Mouse (Mus musculus) CH12.LX (cell line): ENCODE measurements around the gene Lpcat3. TPM values are rescaled to one million over a fixed set of nuclear protein-coding genes. Genes with fewer than 3 reads are reported as not detected.
A peak's percentile ranks its signal among the peaks of the same experiment; 100 is the strongest.
"Not testable (repeated sequence)": the region's sequence is repeated elsewhere in the genome, so short reads cannot be mapped to it uniquely, and the experiment has no call there.

Experiments
- DNase-seq: peaks from one replicate; pipeline ENCODE4 v3.0.0-alpha.2; 2013; ENCODE audit errors: extremely low read depth
- H3K27ac ChIP-seq: 2 replicates; pipeline ENCODE4 v1.5.1; 2012; ENCODE audit warnings: low read depth, mild to moderate bottlenecking, control low read depth, moderate library complexity; ENCODE audit not compliant: insufficient read depth
- H3K27me3 ChIP-seq: replicated peaks from 2 replicates; pipeline ENCODE3; 2012; ENCODE audit warnings: inconsistent platforms
- H3K36me3 ChIP-seq, 2 experiments: replicated peaks in 1 of 2; 2 replicates each; pipeline versions ENCODE3 to v1.6.1; 2012; ENCODE audit warnings: inconsistent platforms in 1 of 2, low read length in 1 of 2, mild to moderate bottlenecking in 1 of 2, mixed read lengths in 1 of 2, moderate library complexity in 1 of 2; ENCODE audit not compliant: control insufficient read depth in 1 of 2, insufficient read depth in 1 of 2
- H3K4me1 ChIP-seq, 2 experiments: 2 replicates each; pipeline ENCODE4 v1.6.1; 2012; ENCODE audit warnings: inconsistent platforms in 1 of 2, moderate library complexity in 1 of 2; ENCODE audit not compliant: insufficient read depth in 2 of 2, control insufficient read depth in 1 of 2
- H3K4me2 ChIP-seq: 2 replicates; pipeline ENCODE4 v1.6.1; 2012; ENCODE audit warnings: low read depth, mild to moderate bottlenecking, control low read depth; ENCODE audit not compliant: poor library complexity, insufficient read depth, severe bottlenecking
- H3K4me3 ChIP-seq, 3 experiments: fragments of 150-350 bp in 1 of 3; sonication (generic) in 1 of 3; replicated peaks in 1 of 3; 2 replicates each; pipeline versions ENCODE3 to v1.5.1; 2011 to 2012; ENCODE audit warnings: low read depth in 2 of 3, low read length in 2 of 3, mild to moderate bottlenecking in 2 of 3, moderate library complexity in 2 of 3, control low read depth in 1 of 3, improper control_type of control experiment in 1 of 3, inconsistent platforms in 1 of 3, mixed read lengths in 1 of 3; ENCODE audit not compliant: poor library complexity in 1 of 3
- H3K79me2 ChIP-seq: replicated peaks from 2 replicates; pipeline ENCODE4 v1.6.1; 2012; ENCODE audit warnings: mild to moderate bottlenecking, moderate library complexity; ENCODE audit not compliant: control insufficient read depth, poor library complexity, insufficient read depth, severe bottlenecking; ENCODE audit errors: extremely low read depth
- H3K9ac ChIP-seq: 2 replicates; pipeline ENCODE4 v1.6.1; 2012; ENCODE audit warnings: low read depth, mild to moderate bottlenecking, control low read depth, moderate library complexity; ENCODE audit not compliant: insufficient read depth
- H3K9me3 ChIP-seq: replicated peaks from 2 replicates; pipeline ENCODE3; 2012; ENCODE audit warnings: low read length, inconsistent platforms, mixed read lengths
- CTCF ChIP-seq, 2 experiments: IDR thresholded peaks in 1 of 2; conservative IDR thresholded peaks in 1 of 2; 2 replicates each; pipeline ENCODE4 v1.5.1; 2011 to 2012; ENCODE audit warnings: low read depth in 2 of 2, low read length in 2 of 2, improper control_type of control experiment in 1 of 2, inconsistent platforms in 1 of 2, mild to moderate bottlenecking in 1 of 2, moderate library complexity in 1 of 2
- E2F4 ChIP-seq: IDR thresholded peaks from 2 replicates; pipeline ENCODE4 v1.6.1; 2011; ENCODE audit warnings: low read depth, low read length, improper control_type of control experiment; ENCODE audit not compliant: insufficient replicate concordance
- ELF1 ChIP-seq: IDR thresholded peaks from 2 replicates; pipeline ENCODE4 v1.6.1; 2014; ENCODE audit warnings: low read depth, mild to moderate bottlenecking, inconsistent platforms, low read length, improper control_type of control experiment
- EP300 ChIP-seq: IDR thresholded peaks from 2 replicates; pipeline ENCODE4 v1.6.1; 2011; ENCODE audit warnings: low read length, improper control_type of control experiment
- GABPA ChIP-seq: IDR thresholded peaks from 2 replicates; pipeline ENCODE4 v1.6.1; 2012; ENCODE audit warnings: low read depth, low read length, improper control_type of control experiment, inconsistent platforms; ENCODE audit not compliant: insufficient replicate concordance
- IRF4 ChIP-seq: IDR thresholded peaks from 2 replicates; pipeline ENCODE4 v1.6.1; 2014; ENCODE audit warnings: low read depth, mild to moderate bottlenecking, inconsistent platforms, low read length, improper control_type of control experiment
- KAT2A ChIP-seq: IDR thresholded peaks from 2 replicates; pipeline ENCODE4 v1.6.1; 2012; ENCODE audit warnings: low read length, improper control_type of control experiment, inconsistent platforms; ENCODE audit not compliant: insufficient replicate concordance
- MAFK ChIP-seq: IDR thresholded peaks from 2 replicates; pipeline ENCODE4 v1.6.1; 2011; ENCODE audit warnings: low read length, improper control_type of control experiment; ENCODE audit not compliant: insufficient replicate concordance
- MAX ChIP-seq: IDR thresholded peaks from 2 replicates; pipeline ENCODE4 v1.6.1; 2011; ENCODE audit warnings: low read length, improper control_type of control experiment
- MEF2A ChIP-seq: IDR thresholded peaks from 2 replicates; pipeline ENCODE4 v1.6.1; 2014; ENCODE audit warnings: low read depth, mild to moderate bottlenecking, inconsistent platforms, low read length, improper control_type of control experiment, borderline replicate concordance
- MXI1 ChIP-seq: IDR thresholded peaks from 2 replicates; pipeline ENCODE4 v1.6.1; 2011; ENCODE audit warnings: mild to moderate bottlenecking, low read depth, low read length, improper control_type of control experiment
- MYC ChIP-seq: IDR thresholded peaks from 2 replicates; pipeline ENCODE4 v1.6.1; 2011; ENCODE audit warnings: low read depth, mild to moderate bottlenecking, improper control_type of control experiment, low read length
- NRF1 ChIP-seq: IDR thresholded peaks from 2 replicates; pipeline ENCODE4 v1.6.1; 2014; ENCODE audit warnings: low read depth, mild to moderate bottlenecking, inconsistent platforms, low read length, improper control_type of control experiment, moderate library complexity
- PAX5 ChIP-seq: IDR thresholded peaks from 2 replicates; pipeline ENCODE4 v1.6.1; 2012; ENCODE audit warnings: low read length, inconsistent platforms, mixed read lengths
- POLR2AphosphoS2 ChIP-seq: IDR thresholded peaks from 2 replicates; pipeline ENCODE4 v1.6.1; 2011; ENCODE audit warnings: low read depth, low read length, improper control_type of control experiment
- RAD21 ChIP-seq: IDR thresholded peaks from 2 replicates; pipeline ENCODE4 v1.6.1; 2011; ENCODE audit warnings: low read depth, mild to moderate bottlenecking, low read length, improper control_type of control experiment, moderate library complexity
- SMC3 ChIP-seq: IDR thresholded peaks from 2 replicates; pipeline ENCODE4 v1.6.1; 2011; ENCODE audit warnings: low read depth, low read length, improper control_type of control experiment
- TBP ChIP-seq: conservative IDR thresholded peaks from 2 replicates; pipeline ENCODE4 v1.6.1; 2011; ENCODE audit warnings: low read depth, low read length, improper control_type of control experiment
- TCF12 ChIP-seq: IDR thresholded peaks from 2 replicates; pipeline ENCODE4 v1.6.1; 2014; ENCODE audit warnings: low read depth, mild to moderate bottlenecking, inconsistent platforms, low read length, improper control_type of control experiment
- USF2 ChIP-seq: conservative IDR thresholded peaks from 2 replicates; pipeline ENCODE4 v1.6.1; 2011; ENCODE audit warnings: low read depth, low read length, improper control_type of control experiment
- ZKSCAN1 ChIP-seq: IDR thresholded peaks from 2 replicates; pipeline ENCODE4 v1.6.1; 2012; ENCODE audit warnings: low read depth, inconsistent platforms, low read length, improper control_type of control experiment, borderline replicate concordance
- ZMIZ1 ChIP-seq: IDR thresholded peaks from 2 replicates; pipeline ENCODE4 v1.6.1; 2012; ENCODE audit warnings: low read depth, mild to moderate bottlenecking, inconsistent platforms, low read length, improper control_type of control experiment
- dilution Hi-C: fragments of 300-500 bp; cut with MboI; formaldehyde crosslinking; loops from 2 replicates; pipeline ENCODE4 v1.14.3; 2020; ENCODE audit warnings: low sequenced_read_pairs; ENCODE audit not compliant: extremely low pct_unique_long_range_greater_than_20kb, extremely low pct_ligation_motif_present
- in situ Hi-C: fragments of 300-500 bp; cut with MboI; formaldehyde crosslinking; loops from 3 replicates; pipeline ENCODE4 v1.14.3; 2019; ENCODE audit warnings: low sequenced_read_pairs, low pct_ligation_motif_present, low pct_unique_long_range_greater_than_20kb, mixed read lengths
- polyA plus RNA-seq: library from polyadenylated mRNA; unstranded; fragments of >175 nt; gene quantifications from 2 replicates; pipeline ENCODE4 v1.2.1, GENCODE M21; 2012; ENCODE audit warnings: low read depth; ENCODE audit not compliant: insufficient read length
- total RNA-seq, 2 experiments: library from RNA; depleted of rRNA; stranded (reverse); fragments of 300-350 nt in 1 of 2; fragments of >200 nt in 1 of 2; gene quantifications; 2 replicates each; pipeline ENCODE4 v1.2.3; 2012 to 2014

Lpcat3 gene
- total and polyA plus RNA-seq, 3 experiments = 52.9 to 113 (median 77.0) TPM

- no peak for DNase-seq
- Histone ChIP-seq H3K27me3 (no peaks in the 10 kb centered on the region), H3K4me3 (no peak overlapping the region), H3K4me1 (peaks cover 16 to 68% of the 10 kb centered on the region in 2 experiments), H3K36me3 (peaks cover 0 to 40% of the 10 kb centered on the region in 2 experiments), H3K79me2 (peaks cover 8% of the 10 kb centered on the region), H3K4me2 (no peak overlapping the region)
- dilution Hi-C loops = no loop called here
- no peak for TF ChIP-seq E2F4
- TF ChIP-seq USF2 = no peak
- no peak for TF ChIP-seq GABPA
- no peak for TF ChIP-seq ELF1
- no peak for TF ChIP-seq MYC
- TF ChIP-seq MXI1 = no peak
- no peak for TF ChIP-seq SMC3
- no peak for TF ChIP-seq PAX5
- no peak for TF ChIP-seq EP300
- TF ChIP-seq MEF2A = no peak
- TF ChIP-seq TBP = no peak
- TF ChIP-seq ZMIZ1 = no peak
- TF ChIP-seq MAFK = no peak
- no peak for TF ChIP-seq IRF4
- TF ChIP-seq NRF1 = no peak
- no peak for TF ChIP-seq TCF12
- no peak for TF ChIP-seq MAX
- TF ChIP-seq KAT2A = no peak
- no peak for TF ChIP-seq POLR2AphosphoS2
- TF ChIP-seq ZKSCAN1 = no peak
- TF ChIP-seq, all 38 proteins: peak for 0
- Histone ChIP-seq H3K9ac (no peak overlapping the region), H3K9me3 (no peaks in the 10 kb centered on the region), H3K27ac (no peak overlapping the region)
- in situ Hi-C loops = no loop called here
Observed at GRCm38 (mm10) chr6:124685606-124686386, 23.0 kb downstream of the Lpcat3 start.

- H3K27ac ChIP-seq, in situ Hi-C loops, H3K9me3 ChIP-seq, dilution Hi-C loops, H3K27me3 ChIP-seq, DNase-seq, H3K4me2 ChIP-seq, H3K4me3 ChIP-seq, H3K9ac ChIP-seq, H3K79me2 ChIP-seq: not testable (repeated sequence)
- peaks cover 16 to 63% of the 10 kb centered on the region in 2 experiments for H3K4me1 ChIP-seq
- TF ChIP-seq CTCF (conservative IDR thresholded peaks at IDR 0.05 in 1 of 2, IDR thresholded peaks at IDR 0.05 in 1 of 2; ENCODE audit: low read depth in 2 of 2, low read length in 2 of 2) (peak in 1 of 2 experiments; percentile 35; a peak in 2 of 4 replicates), RAD21 (peak; percentile 1; the same call in 1 of the 2 replicates)
- H3K36me3 ChIP-seq = peaks cover 0 to 37% of the 10 kb centered on the region in 2 experiments
Observed at GRCm38 (mm10) chr6:124686644-124687043, 23.8 kb downstream of the Lpcat3 start.
